Mouse (Mus musculus) retina, postnatal 7 days (tissue): ENCODE data around the gene Rrp8.
A peak's percentile ranks its signal among the peaks of the same experiment; 100 is the strongest.

ENCODE experiments used
- DNase-seq: peaks from one replicate; pipeline ENCODE4 v3.0.0-alpha.2; 2012; ENCODE audit warnings: low read depth, low spot score

The Rrp8 gene

GRCm38 (mm10) chr7:105736911-105737521, at the start of gene Rrp8:
TSS of gene Rrp8 (minus strand) at chr7:105737385.
- DNase-seq: no peak

DNA sequence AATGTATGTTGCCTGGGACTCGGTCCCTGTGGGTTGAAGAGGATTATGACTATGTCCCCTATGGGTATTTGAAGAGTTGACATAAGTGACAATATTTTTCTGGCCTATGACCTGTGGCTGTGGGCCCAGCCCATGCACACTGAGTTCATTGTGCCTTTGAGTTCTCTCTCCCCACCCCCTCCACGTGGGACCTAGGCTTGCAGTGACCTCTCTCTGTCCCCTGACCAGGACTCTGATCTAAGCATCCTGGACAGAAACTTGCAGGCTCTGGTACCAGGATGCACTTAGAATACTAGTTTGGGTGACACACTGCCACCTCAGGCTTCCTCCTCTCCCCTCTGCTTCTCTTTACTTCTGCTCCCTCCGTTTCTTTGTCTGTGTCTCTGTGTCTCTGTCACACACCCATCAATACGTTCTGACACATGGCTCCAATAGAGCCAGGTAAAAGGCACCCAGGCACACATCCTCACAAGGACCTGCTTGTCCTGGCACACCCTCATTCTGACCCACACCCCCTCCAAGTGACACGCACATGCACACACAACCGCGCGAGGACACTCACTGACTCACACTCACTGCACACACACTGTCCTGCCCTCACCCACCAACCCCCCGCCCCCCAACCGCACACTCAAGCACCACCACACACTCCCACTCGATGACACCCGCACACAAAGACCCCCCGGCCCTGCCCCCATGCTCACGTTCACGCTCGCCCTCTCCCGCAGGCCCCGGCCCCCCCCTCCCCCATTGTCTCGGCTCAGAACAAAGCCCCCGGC, 49.5 kb upstream of the Rrp8 start:
- no peak for DNase-seq

- DNase-seq: no peak
Measured at GRCm38 (mm10) chr7:105784556-105784955, 47.4 kb upstream of the Rrp8 start.

GRCm38 (mm10) chr7:105783861-105784260, 46.7 kb upstream of the Rrp8 start:
- DNase-seq: no peak

GRCm38 (mm10) chr7:105778553-105779265, 41.5 kb upstream of the Rrp8 start:
- no peak for DNase-seq

DNA sequence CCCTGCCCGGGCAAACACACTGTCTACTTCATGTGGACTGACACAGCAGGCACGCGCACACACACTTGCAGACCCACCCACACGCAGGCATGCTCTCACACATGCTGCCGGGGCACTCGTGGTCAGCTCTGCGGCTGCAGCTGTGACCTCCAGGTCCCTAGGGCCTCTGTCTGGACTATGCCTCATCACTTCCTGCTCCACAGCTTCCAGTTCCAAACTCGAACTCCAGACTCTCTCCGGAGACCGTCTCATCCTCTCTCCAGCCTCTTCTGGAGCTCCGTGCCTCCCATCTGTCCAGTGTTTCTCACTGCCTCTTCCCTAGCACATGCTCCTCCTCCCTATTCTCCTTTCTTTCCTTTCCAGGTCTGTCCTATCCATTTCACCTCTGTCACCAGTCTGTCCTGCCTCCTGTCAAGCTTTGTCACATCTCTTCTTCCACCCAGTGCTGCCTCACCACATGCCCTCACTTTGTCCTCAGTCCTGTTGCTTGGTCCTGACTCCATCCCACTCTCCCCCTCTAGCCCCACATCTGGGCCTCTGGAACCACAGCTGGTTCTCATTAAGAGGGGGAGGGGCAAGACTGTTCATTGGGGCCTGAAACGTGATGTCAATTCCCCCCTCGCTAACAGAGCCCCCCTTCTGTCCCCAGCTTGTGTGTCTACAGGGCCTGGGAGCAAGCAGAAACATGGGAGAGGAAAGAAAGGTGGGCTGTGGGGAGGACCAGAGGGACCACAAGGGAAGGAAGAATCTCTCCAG, 40.8 kb upstream of the Rrp8 start:
- no peak for DNase-seq

DNA sequence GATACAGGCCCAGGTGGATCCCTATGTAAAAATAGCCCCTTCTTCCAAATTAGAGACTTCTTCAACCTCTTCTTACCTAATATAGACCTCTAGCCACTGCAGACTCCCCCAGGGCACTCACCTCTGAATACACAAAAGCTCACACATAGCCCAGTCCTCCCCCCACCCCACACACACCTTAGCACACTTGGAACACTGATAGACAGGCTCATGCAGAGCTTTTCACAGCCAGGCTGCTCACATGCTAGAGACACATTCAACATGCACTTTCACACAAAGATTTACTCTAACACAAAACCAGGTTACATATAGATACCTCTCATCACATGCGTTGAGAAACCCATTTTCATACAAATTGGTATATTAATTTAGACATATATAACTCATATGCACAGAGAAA, 40.1 kb upstream of the Rrp8 start:
- DNase-seq: no peak

- no peak for DNase-seq
Measured at GRCm38 (mm10) chr7:105776026-105776425, 38.8 kb upstream of the Rrp8 start.

GRCm38 (mm10) chr7:105774661-105775060, 37.5 kb upstream of the Rrp8 start:
- DNase-seq: no peak

- no peak for DNase-seq
Measured at GRCm38 (mm10) chr7:105773041-105773440, 35.9 kb upstream of the Rrp8 start.

- no peak for DNase-seq
Measured at GRCm38 (mm10) chr7:105772331-105772730, 35.1 kb upstream of the Rrp8 start.

GRCm38 (mm10) chr7:105769959-105770358, 32.8 kb upstream of the Rrp8 start:
- DNase-seq: no peak

- no peak for DNase-seq
Measured at GRCm38 (mm10) chr7:105767729-105768165, 30.6 kb upstream of the Rrp8 start.

GRCm38 (mm10) chr7:105764331-105764730, 27.1 kb upstream of the Rrp8 start:
- no peak for DNase-seq

DNA sequence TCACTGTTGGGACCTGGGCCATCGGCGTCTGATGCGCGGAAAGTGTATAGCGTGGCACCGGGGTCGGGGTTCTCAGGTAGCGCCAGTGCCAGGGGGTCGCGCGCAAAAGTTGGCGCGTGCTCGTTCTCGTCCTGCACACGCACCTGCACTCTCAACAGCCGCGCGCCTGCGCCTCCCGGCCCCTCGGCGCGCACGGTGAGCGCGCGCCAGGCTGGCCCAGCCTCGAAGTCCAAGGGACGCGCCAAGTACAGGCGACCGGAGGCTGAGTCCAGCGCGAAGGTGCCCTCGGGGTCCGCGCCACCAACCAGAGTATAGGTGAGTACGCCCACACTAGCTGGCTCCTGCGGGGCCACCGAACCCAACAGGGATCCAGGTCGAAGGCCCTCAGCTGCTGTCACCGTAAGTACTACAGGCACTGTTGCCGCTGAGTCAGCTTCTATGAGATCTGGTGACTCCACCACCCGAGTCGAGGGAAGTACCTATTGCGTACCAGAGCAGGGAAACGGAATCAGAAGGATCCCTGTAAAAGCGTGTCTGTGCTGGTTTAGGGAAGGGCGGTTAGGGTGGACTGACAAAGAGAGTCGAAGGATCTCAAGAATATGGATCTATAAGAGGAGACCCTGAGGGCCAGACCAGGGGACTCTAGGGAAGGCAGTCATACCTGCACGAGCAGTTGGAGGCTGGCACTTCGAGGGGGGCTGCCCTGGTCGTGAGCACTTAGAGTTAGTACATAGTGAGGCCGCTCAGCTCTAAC, 25.5 kb upstream of the Rrp8 start:
- no peak for DNase-seq

GRCm38 (mm10) chr7:105761813-105762484, 24.8 kb upstream of the Rrp8 start:
- DNase-seq: no peak

DNA sequence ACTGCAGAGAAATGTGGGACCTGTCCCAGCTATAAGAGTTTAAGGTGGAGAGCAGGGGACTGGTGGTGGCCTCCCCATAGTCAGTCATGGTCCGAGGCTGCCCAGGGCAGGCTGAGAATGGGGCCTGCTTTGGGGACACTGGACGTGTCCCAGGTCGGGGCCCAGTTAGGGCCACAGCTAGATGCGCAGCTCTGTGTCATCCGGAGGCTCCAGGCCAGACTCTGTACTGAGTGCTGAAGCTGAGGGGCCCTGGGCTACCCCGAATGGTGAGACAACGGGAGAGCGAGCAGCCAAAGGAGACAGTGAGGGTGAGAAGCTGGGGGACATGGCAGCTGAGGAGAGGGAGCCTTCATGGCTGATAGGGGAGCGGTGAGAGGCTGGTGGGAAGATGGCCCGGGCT, 16.1 kb upstream of the Rrp8 start:
- no peak for DNase-seq

DNA sequence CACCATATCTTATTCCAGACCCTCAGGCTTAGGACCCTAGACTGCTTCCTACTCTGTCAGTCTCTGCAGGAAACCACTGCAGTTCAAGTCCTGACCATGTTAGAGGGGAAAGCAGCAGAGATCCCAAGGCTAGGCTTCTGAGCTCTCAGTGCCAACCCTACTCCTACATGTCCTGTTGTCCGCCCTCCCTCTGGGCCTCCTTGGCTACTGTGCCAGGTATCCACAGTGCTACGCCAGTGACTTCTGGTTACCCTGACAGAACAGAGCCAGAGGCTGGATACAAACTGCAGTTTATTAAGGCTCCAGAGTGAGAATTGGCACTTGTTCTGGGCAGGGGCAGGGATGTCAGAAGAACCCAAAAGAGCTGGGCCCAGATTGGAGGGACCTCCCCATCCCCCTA, 15.5 kb upstream of the Rrp8 start:
- no peak for DNase-seq

DNA sequence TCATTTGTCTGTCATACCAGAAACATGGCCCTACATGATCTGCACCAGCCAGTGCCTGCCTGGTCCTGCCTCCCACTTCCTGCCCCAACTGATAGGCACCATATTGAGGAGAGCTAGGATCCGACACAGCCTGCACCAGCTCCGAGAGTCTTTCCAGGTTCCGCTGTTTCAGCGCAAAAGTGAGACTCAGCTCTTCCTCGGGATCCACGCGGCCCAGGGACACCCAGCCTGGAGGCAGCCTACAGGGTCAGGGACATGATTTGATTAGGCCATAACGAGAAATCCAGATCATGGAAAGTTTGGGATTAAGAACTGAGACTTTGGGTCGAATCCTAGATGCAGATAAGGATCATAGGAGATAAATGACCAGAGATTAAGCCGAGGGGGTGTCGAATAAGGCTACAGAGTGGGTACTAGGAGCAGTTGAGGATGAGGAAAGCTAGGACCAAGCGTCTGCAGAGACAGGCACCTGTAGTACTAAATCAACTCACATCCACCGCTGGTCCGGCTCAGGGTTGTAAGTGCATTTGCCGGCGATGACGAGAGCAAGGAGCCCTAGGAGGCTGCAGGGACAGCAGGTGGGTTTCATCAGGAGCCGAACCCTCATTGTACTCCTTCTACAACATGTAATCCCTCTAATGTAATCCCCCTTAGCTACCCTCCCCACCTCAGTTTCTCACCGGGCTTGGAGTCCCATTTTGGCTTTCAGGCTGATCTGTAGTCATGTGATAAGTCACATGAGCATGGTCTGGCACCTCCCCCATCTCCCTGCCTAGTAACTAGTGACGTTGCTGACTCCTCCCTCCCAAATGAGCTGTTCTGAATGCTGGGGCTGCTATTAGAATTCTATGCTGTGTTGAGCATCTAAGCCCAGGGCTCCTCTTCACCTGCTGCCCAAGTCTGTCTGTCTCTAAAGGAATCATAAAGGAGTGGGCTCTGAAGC, 14.6 kb upstream of the Rrp8 start, which contains the start of gene Tpp1:
Tpp1 (minus strand) TSS at position 745 of the 943 bp plus-strand sequence.
- peak; percentile 85 for DNase-seq
